Mouse (Mus musculus) heart, embryonic 16.5 days (tissue): ENCODE data around the gene Commd4. TPM values are rescaled to one million over a fixed set of nuclear protein-coding genes. Genes with fewer than 3 reads are reported as not detected.
"Not testable (repeated sequence)": the region's sequence is repeated elsewhere in the genome, so short reads cannot be mapped to it uniquely, and the experiment has no call there.

Experiments
- ATAC-seq: fragments of 200-750 bp; cut with Nextera tagmentation; replicated peaks from 2 replicates; pipeline ENCODE4 v1.8.0; 2017; ENCODE audit warnings: moderate number of reproducible peaks; ENCODE audit not compliant: insufficient read depth, low FRiP score; ENCODE audit errors: extremely low read depth
- H3K27ac ChIP-seq: fragments of 300-500 bp; sonication (generic); 2 replicates; pipeline ENCODE4 v1.5.1; 2014; ENCODE audit warnings: mild to moderate bottlenecking, low read length, control low read depth, moderate library complexity
- H3K27me3 ChIP-seq: fragments of 300-500 bp; sonication (generic); 2 replicates; pipeline ENCODE4 v1.6.1; 2014; ENCODE audit warnings: low read length, mixed read lengths; ENCODE audit not compliant: control insufficient read depth, insufficient read depth
- H3K36me3 ChIP-seq: fragments of 300-500 bp; sonication (generic); 2 replicates; pipeline ENCODE4 v1.6.1; 2014; ENCODE audit not compliant: control insufficient read depth, insufficient read depth
- H3K4me1 ChIP-seq: fragments of 300-500 bp; sonication (generic); 2 replicates; pipeline ENCODE4 v1.6.1; 2014; ENCODE audit warnings: low read length, mixed read lengths; ENCODE audit not compliant: control insufficient read depth, insufficient read depth
- H3K4me2 ChIP-seq: fragments of 300-500 bp; sonication (generic); 2 replicates; pipeline ENCODE4 v1.6.1; 2014; ENCODE audit warnings: low read depth, mild to moderate bottlenecking, control low read depth, low read length
- H3K4me3 ChIP-seq: fragments of 300-500 bp; sonication (generic); 2 replicates; pipeline ENCODE4 v1.5.1; 2014; ENCODE audit warnings: mild to moderate bottlenecking, control low read depth, low read length
- H3K9ac ChIP-seq: fragments of 300-500 bp; sonication (generic); 2 replicates; pipeline ENCODE4 v1.6.1; 2014; ENCODE audit warnings: low read length, control low read depth
- H3K9me3 ChIP-seq: fragments of 300-500 bp; sonication (generic); replicated peaks from 2 replicates; pipeline ENCODE4 v1.6.1; 2016; ENCODE audit warnings: low read length; ENCODE audit not compliant: control insufficient read depth
- WGBS: fragments of 180-500 bp; shearing (Covaris S2); extraction: QIAGEN DNeasy Blood & Tissue Kit; methylation state at CpG from one replicate; pipeline ENCODE4 v1.1.7; 2014; 5-methylcytosine and 5-hydroxymethylcytosine counted together
- polyA plus RNA-seq: library from polyadenylated mRNA; unstranded; fragments of >200 nt; fragmentation: Nextera tagmentation; extraction: Ambion mirVana; gene quantifications from 2 replicates; pipeline ENCODE4 v1.2.1, GENCODE M21; 2015

The Commd4 gene
- 70.7 and 73.5 TPM in 2 replicates for polyA plus RNA-seq

DNA sequence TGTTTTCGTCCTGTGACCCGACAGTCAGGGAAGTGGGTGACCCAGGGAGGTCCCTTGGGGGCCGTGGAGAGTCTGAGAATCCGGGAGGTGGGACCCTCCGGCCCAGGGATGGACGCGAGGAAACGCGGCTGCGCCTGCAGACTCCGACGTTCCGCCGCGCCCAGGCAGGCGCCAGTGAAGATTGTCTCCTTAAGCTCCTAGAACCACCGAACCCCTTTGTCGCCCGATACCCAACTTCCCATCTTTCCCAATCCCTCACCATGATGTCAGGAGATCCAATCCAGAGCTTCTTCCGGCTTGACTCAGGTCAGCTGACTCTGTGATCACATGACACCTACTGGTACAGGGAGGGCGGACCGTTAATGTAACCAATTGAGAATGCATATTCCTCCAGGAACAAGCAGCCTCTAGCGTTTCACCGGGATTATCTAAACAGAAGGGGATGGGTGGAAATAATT, at the start of gene Commd4:
Gene Commd4, minus strand, starts transcription at position 319 of the 458 bp plus-strand sequence.
- ATAC-seq = peak; percentile 74
- Histone ChIP-seq H3K36me3 (peaks cover 5% of the 10 kb centered on the region; the same call in 1 of the 2 replicates), H3K9ac (peak within 1 kb of the TSS; percentile 83)

DNA sequence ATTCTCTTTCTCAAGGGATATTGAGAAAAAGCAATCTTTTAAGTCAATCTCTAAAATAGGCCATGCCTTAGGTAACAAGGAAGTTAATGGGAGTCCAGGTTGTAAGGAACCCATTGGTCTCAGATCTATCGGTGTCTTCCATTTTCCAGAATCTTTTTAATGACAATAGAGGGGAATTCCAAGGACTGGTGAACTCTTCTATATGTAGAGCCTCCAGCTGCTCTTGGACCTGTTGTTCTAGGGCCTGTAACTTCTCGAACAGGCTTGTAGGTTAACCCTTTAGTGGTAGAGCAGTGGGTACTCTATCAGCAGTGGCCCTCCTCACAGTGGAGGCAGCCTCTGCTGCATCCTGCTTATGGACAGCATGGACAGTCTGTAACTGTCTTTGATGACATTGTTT, 48.8 kb upstream of the Commd4 start:
- no peak overlapping the region for H3K27ac ChIP-seq
- H3K9me3 ChIP-seq = no peaks in the 10 kb centered on the region
- H3K4me1 ChIP-seq = no peaks in the 10 kb centered on the region
- ATAC-seq = no peak
- H3K4me2 ChIP-seq = no peak overlapping the region
- no peak overlapping the region for H3K9ac ChIP-seq
- H3K27me3 ChIP-seq = no peaks in the 10 kb centered on the region
- 60% methylated on average over 2 of the region's 2 CpGs for WGBS
- no peak overlapping the region for H3K4me3 ChIP-seq
- H3K36me3 ChIP-seq = no peaks in the 10 kb centered on the region

More for the DNA sequence above, at the start of gene Commd4:
- WGBS = under 1% methylated on average over 24 of the region's 24 CpGs
- no peak within 1 kb of the TSS for H3K27ac ChIP-seq
- no peaks in the 10 kb centered on the region for H3K9me3 ChIP-seq
- peak within 1 kb of the TSS; percentile 98 for H3K4me2 ChIP-seq
- no peaks in the 10 kb centered on the region for H3K27me3 ChIP-seq
- H3K4me3 ChIP-seq = peak within 1 kb of the TSS; percentile 89
- H3K4me1 ChIP-seq = peaks cover 7% of the 10 kb centered on the region

DNA sequence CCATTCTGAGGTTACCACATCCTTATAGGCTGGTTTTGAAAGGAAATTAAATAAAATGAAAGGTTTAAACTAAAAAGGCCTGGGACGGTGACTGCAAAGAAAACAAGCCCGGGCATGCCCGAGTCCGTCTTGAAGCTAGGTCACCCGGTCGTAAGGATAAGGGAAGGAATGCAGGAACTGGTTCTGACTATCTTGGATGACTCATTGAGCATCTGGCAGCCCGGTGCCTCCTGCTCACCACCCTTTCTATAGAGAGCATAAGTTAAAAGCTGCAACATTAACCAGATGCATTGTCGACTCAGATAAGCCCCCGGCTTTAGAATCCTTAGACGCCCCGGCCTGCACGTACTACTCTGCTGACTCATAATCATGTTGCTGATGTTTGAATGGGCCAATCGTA, 45.4 kb upstream of the Commd4 start:
- not testable (repeated sequence) for H3K27me3 ChIP-seq, H3K4me2 ChIP-seq, H3K4me3 ChIP-seq, H3K4me1 ChIP-seq, H3K9ac ChIP-seq, H3K9me3 ChIP-seq, H3K36me3 ChIP-seq, ATAC-seq, H3K27ac ChIP-seq
- WGBS = 27% methylated on average over 13 of the region's 13 CpGs

DNA sequence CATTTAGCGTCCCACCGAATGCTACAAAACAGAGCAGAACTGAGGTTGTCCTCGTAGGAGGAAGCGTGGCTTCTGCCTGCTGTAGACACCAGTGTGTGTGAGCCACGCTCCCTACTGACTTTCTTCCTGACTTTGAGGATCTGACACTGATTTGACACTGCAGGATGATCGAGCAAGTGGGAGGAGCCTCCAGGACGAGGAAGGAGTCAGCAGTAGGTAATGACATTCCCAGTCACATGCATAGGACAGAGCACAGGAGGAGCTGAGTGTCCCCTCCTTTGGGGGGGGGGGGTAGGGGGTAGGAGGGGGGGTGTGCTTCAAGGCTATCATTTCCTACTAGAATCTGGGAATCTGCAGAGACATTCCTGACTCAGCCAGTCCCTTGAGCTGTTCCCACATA, 44.9 kb upstream of the Commd4 start:
- Histone ChIP-seq H3K4me3 (no peak overlapping the region), H3K27me3 (no peaks in the 10 kb centered on the region), H3K4me2 (no peak overlapping the region), H3K9me3 (no peaks in the 10 kb centered on the region), H3K9ac (no peak overlapping the region), H3K4me1 (no peaks in the 10 kb centered on the region), H3K27ac (no peak overlapping the region), H3K36me3 (no peaks in the 10 kb centered on the region)
- no peak for ATAC-seq
- 70% methylated on average over 7 of the region's 7 CpGs for WGBS

DNA sequence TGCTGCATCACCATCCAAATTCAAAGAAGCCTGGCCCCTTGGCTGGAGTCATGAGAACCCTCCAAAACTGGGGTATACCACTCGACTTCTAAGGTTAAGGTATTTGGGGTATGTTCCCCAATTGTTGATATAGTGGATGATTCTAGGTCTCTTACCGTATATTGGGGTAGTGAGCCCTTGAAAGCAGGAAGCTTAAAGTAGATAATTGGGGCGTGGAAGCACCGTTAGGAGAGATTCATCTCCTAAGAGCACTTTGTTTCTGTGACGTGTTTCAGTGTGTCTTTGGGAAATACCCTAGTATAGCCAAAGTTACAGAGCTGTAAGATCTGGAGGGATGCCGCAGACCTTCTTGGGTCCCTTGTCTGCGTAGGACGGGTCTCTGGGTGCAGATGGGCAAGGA, 39.3 kb upstream of the Commd4 start:
- 58% methylated on average over 8 of the region's 8 CpGs for WGBS
- H3K4me2 ChIP-seq = no peak overlapping the region
- no peaks in the 10 kb centered on the region for H3K4me1 ChIP-seq
- H3K27ac ChIP-seq = no peak overlapping the region
- no peaks in the 10 kb centered on the region for H3K27me3 ChIP-seq
- no peaks in the 10 kb centered on the region for H3K9me3 ChIP-seq
- H3K4me3 ChIP-seq = no peak overlapping the region
- no peaks in the 10 kb centered on the region for H3K36me3 ChIP-seq
- no peak overlapping the region for H3K9ac ChIP-seq
- ATAC-seq = no peak

DNA sequence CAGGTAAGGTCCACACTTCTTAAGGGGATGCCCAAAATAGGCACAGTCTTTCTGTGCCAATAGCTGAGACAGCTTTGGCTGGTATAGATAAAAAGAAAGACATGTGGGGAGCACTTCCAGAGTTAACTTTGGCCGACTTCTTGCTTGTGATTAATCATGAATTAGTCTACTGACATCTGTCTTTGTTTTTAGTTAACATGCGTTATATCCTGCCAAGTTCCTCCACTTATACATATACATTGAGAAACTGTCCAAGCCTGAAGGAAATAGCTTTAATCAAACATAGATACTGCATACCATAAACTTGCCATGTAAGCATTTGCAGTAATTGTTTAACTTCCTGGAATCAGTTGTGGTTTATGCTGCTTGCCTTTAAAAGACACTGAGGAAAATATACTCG, 38.6 kb upstream of the Commd4 start:
- no peaks in the 10 kb centered on the region for H3K9me3 ChIP-seq
- no peak overlapping the region for H3K9ac ChIP-seq
- 53% methylated on average over 3 of the region's 3 CpGs for WGBS
- H3K36me3 ChIP-seq = no peaks in the 10 kb centered on the region
- no peak overlapping the region for H3K4me3 ChIP-seq
- no peak for ATAC-seq
- H3K4me2 ChIP-seq = no peak overlapping the region
- no peaks in the 10 kb centered on the region for H3K27me3 ChIP-seq
- no peak overlapping the region for H3K27ac ChIP-seq
- H3K4me1 ChIP-seq = no peaks in the 10 kb centered on the region

DNA sequence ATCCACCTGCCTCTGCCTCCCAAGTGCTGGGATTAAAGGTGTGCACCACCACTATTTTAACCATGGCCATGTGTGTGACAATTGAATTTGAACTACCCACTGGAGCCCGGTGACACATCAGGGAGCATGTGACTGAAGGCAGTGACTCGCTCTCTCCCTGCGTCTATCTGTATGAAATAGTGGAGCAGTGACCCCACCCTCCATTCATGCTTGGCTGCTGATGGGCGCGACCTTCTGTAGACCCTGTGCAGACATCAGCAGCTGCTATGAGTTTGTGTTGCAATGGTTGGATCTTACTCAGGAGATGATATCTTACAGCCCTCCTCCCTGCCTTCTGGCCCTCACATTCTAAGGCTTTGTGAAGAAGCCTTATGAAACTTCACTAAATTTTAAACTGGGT, 10.3 kb upstream of the Commd4 start:
- 70% methylated on average over 5 of the region's 5 CpGs for WGBS
- Histone ChIP-seq H3K4me3 (no peak overlapping the region), H3K27me3 (no peaks in the 10 kb centered on the region), H3K9ac (no peak overlapping the region), H3K9me3 (no peaks in the 10 kb centered on the region), H3K36me3 (no peaks in the 10 kb centered on the region), H3K27ac (no peak overlapping the region), H3K4me1 (no peaks in the 10 kb centered on the region), H3K4me2 (no peak overlapping the region)
- ATAC-seq = no peak

DNA sequence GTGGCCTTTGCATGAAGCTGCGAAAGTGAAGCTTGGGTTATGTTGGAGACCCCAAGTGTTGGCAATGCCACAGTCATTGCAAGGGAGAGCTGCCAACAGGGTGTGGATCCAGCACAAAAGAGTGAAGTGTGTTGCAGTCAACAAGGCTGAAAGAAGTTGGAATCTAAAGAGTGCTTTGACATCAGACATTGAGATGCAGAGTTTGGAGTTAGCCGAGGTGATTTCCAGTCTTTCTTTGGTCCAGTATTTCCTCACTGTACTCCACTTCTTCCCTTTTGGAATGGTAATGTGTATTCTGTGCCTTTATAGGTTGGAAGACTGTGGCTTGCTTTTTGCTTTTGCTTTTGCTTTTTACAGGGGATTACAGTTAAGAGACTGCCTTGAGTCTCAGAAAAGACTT, 8.0 kb upstream of the Commd4 start:
- WGBS = 80% methylated on average over 2 of the region's 2 CpGs
- no peak for ATAC-seq
- no peak overlapping the region for H3K4me3 ChIP-seq

DNA sequence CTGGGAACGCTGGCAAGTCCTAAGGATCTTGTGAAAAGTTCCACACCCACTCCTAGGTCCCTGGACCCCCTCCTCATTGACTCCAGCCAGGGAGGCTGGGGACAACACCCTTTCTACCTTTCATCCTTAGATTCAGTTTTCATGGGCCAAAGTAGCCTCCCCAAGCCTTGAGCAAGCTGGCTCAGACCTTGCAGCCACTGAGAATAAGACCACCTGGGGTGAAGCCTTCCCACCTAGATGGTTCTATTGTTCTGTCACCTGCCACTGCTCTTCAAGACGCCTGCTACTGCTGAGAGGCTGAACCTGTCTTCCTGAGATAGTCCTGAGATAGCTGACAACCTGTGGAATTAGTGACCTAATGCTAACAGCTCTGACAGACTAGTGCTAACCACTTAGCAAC, 5.0 kb upstream of the Commd4 start:
- H3K9me3 ChIP-seq = no peaks in the 10 kb centered on the region
- H3K27me3 ChIP-seq = no peaks in the 10 kb centered on the region
- H3K4me2 ChIP-seq = no peak overlapping the region
- 56% methylated on average over 2 of the region's 2 CpGs for WGBS
- no peak overlapping the region for H3K27ac ChIP-seq
- no peak for ATAC-seq
- no peaks in the 10 kb centered on the region for H3K36me3 ChIP-seq
- H3K4me1 ChIP-seq = no peaks in the 10 kb centered on the region
- no peak overlapping the region for H3K9ac ChIP-seq
- H3K4me3 ChIP-seq = no peak overlapping the region

More for the DNA sequence above, 8.0 kb upstream of the Commd4 start:
- H3K4me1 ChIP-seq = no peaks in the 10 kb centered on the region
- H3K27me3 ChIP-seq = no peaks in the 10 kb centered on the region
- H3K9ac ChIP-seq = no peak overlapping the region
- no peak overlapping the region for H3K27ac ChIP-seq
- no peaks in the 10 kb centered on the region for H3K36me3 ChIP-seq
- no peaks in the 10 kb centered on the region for H3K9me3 ChIP-seq
- no peak overlapping the region for H3K4me2 ChIP-seq
